Mouse (Mus musculus) testis, postnatal 14 days (tissue): ENCODE measurements around the gene Mtrf1l.

Experiments used
- DNase-seq: peaks from one replicate; pipeline ENCODE4 v3.0.0; 2021; ENCODE audit warnings: low spot score

Mtrf1l gene

GRCm38 (mm10) chr10:5823740-5824491 is at the start of gene Mtrf1l:
Gene Mtrf1l, minus strand, starts transcription at chr10:5823910.
- DNase-seq = peak; percentile 97

DNA sequence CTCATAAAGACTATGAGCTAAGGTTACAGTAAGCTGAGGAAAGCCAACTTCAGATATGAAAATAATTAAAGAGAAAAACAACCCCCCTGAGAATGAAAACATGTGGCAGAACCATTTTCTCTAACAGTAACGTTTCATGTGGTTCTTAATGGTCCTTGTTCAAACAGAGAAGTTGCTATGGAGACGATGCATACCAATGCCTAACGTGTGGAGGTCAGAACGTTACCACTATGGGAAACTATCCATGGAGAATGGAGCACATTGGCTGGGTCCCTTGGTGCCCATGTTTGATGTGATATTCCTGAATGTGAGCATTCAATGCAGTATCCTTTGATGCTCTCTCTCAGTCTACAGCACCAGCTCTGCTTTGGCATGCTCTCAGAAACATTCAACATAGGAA is 47.4 kb upstream of the Mtrf1l start:
- DNase-seq = no peak

- no peak for DNase-seq
These were observed 44.4 kb upstream of the Mtrf1l start for GRCm38 (mm10) chr10:5867981-5868552.

GRCm38 (mm10) chr10:5865996-5866395 is 42.3 kb upstream of the Mtrf1l start:
- no peak for DNase-seq

DNA sequence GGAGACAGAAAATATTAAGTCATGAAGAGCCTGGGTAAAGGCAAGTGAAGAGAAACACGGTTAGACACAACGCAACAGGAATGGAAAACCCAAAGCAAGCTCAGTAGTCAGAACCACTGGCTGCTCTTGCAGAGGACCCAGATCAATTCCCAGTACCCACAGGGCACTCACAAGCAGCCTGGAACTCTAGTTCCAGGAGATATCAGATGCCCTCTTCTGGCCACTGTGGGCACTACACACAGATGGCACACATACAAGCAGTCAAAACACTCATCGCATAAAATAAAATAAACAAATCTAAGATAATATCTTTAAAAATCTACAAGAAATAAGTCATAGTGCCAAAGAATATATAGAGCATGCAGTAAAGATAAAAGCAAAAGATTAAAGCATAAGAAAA is 39.0 kb upstream of the Mtrf1l start:
- no peak for DNase-seq

DNA sequence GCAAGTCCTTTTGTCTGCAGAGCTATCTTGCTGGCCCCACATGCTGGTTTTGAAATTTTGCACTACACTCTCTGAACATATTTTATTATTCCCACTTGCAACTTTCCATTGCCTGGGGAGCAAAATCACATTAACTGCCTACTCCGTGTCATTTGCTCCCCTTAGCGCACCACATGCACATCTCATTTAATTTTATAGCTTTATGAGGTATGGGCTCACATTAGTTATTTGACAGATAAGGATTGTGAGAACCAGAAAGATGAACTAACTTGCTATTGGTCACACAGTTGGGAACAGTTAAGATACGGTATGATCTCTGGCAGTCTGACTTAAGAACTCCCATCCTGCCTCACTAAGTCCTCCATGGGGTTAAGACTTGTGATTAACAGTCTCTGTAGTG is 37.1 kb upstream of the Mtrf1l start:
- DNase-seq = no peak

GRCm38 (mm10) chr10:5859729-5860128 is 36.0 kb upstream of the Mtrf1l start:
- DNase-seq = peak; percentile 12

- DNase-seq = no peak
These were observed 34.4 kb upstream of the Mtrf1l start for GRCm38 (mm10) chr10:5857996-5858549.

- no peak for DNase-seq
These were observed 29.7 kb upstream of the Mtrf1l start for GRCm38 (mm10) chr10:5853290-5853868.

- DNase-seq = no peak
These were observed 23.2 kb upstream of the Mtrf1l start for GRCm38 (mm10) chr10:5846939-5847338.

DNA sequence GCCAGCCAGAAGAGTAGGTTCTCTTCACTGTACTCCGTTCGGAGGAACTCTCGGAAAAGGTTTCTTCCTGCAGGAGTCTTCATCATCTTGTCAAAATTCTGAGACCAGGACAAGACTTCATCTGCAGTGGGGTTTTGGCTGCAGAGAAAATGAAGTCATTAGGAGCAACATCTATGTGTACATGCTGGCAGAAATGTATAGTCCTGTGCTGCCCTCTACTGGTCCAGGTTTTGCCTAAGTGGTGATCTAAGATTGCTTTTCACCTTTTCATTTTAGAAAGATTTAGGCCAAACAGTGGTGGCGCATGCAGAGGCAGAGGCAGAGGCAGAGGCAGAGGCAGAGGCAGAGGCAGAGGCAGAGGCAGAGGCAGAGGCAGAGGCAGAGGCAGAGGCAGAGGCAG is 17.7 kb upstream of the Mtrf1l start:
- no peak for DNase-seq

DNA sequence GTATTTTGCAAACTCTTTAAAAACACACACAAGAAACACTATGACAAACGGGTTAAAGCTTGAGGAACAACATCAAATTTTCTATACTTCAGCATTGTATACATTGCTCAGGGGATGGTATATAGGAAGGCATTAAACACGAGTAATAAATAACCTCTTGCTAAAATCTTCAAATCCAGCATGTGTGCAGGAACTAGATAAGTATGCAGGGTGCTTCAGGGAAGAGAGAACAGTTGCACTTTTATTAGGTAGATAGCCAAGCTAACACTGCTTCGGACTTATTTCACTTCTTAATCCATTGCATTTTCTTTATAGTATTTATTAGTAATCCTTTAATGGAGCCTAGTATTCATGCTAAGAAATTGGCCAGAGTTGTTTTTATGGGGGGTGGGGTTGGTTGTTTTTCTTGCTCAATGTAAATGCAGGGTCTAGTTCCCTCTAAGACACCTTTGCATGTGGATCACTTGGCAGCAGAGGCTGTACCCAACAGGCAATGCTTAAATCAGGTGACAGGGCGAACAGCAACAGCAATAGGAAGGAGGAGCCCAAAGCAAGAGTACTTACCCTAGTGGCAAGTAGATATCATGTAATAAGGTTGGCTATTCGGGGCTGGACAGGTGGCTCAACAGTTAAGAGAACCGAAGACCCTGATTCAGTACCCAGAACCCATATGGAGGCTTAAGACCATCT is 2.8 kb upstream of the Mtrf1l start:
- DNase-seq = no peak

DNA sequence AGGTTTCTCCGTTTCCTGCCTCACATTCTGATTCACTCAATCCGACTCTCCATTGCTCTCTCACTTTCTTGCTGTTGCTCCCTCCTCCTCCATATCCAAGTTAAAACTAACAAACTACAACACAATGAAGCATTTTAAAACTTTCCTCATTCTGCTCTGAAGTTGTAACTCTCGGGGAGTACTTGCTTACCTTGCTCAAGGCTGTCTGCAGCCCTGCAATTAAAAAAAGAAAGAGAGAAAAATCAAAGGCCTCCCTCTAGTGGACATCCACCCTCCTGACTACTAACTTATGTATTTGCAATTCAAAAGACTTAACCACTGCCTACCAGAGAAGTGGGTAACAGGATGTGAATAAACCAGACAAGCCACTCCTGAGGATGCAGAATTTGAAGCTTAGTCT is 1.1 kb upstream of the Mtrf1l start:
- DNase-seq = peak; percentile 27

DNA sequence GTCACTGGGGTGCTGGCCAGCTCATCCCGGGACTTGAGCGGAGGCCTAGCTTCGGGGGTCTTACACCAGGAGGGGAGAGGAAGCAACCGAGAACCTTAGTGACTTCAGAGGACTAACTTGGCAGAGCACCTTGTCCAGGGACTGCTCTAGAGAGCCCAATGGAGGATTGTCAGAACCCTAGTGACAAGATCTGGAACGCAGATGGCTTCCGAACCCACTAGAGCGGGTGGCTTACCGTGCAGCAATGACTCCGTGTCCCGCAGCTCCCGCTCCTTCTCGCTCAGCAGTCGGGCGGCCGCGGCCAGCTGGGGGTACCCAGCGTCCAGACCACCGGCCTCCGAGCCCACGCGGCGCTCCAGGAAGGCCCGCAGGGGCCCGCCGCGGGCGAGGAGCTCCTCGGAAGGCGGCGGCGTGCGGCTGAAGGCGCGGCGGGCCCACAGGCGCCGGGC is 395 bp downstream of the Mtrf1l start:
- DNase-seq = no peak

- no peak for DNase-seq
These were observed 4.9 kb downstream of the Mtrf1l start for GRCm38 (mm10) chr10:5818772-5819171.

GRCm38 (mm10) chr10:5815968-5816367 is 7.7 kb downstream of the Mtrf1l start:
- DNase-seq = no peak

- no peak for DNase-seq
These were observed 10.0 kb downstream of the Mtrf1l start for GRCm38 (mm10) chr10:5813724-5814123.

- no peak for DNase-seq
These were observed 16.0 kb downstream of the Mtrf1l start for GRCm38 (mm10) chr10:5807683-5808082.

- DNase-seq = no peak
These were observed 16.7 kb downstream of the Mtrf1l start for GRCm38 (mm10) chr10:5806996-5807395.

- no peak for DNase-seq
These were observed 17.3 kb downstream of the Mtrf1l start for GRCm38 (mm10) chr10:5806416-5806815.

DNA sequence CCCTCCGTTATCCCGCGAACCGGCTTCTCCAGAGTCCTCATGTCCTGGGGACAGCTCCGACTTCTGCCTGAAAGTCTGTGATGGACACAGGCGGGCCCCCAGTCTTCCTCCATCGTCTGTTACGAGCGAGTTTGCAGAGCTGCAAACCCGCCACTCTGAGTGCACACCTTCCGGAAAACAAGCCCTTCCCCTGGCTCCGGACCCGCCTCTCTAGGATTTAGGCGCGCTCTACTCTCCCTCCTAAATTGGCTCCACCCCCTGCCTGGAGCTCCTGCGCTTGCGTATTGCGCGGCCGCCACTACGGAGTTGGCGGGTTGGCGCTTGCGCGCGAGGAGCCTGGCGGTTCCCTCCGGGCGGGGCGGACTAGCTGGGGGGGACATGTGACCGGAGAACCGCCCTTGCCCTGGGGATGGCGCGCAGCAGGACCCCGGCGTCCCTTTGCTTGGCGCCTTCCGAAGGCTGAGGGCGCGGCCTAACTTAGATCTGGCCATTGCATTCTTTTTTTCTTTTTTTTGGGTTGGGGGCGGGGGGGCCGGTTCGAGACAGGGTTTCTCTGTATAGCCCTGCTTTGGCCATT is 17.9 kb downstream of the Mtrf1l start:
- peak; percentile 96 for DNase-seq

DNA sequence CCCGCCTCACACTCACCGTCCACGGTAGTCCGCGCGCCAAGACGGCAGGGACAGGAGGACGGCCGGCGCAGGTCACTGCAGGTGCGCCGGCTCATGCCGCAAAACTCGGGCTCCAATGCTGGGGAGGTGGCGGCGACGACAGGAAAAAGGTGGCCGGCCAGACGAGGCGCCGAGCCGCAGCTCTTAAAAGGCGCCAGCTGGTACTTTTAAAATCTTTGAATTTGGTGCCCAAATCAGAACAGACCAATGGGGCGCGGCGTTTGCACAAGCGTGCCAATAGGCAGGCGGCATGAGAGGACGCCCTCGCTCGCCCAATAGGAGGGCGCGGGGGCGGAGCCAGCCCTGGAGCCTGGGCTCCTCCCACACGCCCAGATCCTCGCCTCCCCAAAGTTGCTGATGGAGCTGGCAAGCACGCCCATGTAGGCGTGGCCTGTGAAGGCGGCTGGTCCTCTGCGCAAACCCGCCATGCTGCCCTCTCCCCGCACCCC is 18.4 kb downstream of the Mtrf1l start, which contains the start of gene Fbxo5:
Gene Fbxo5, minus strand, starts transcription at position 358 of the 488 bp plus-strand sequence.
- DNase-seq = peak; percentile 98
